Mouse (Mus musculus): ENCODE data around the gene Rnf141.

DNA sequence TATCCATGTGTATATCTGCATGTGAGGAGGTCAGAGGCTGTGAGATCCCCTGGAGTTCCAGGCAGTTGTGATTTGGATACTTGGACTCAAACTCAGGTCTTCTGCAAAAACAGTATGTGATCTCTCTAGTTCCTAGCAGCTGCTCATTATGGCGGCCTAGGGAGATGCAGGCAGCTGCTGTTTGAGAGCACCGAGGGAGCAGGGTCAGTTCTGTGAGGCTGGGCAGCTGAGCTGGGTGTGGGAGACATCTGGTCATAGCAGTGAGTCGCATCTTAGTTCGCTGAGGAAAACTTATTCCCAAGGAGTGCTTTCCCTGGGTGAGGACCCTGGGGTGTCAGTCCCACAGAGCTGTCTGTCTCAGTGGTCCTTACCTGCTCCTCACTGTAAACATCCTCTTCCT, 49.5 kb downstream of the Rnf141 start:
- TF ChIP-seq CTCF (IDR thresholded peaks at IDR 0.05; ENCODE audit: borderline replicate concordance, control insufficient read depth, extremely low read depth, insufficient read depth, low read length, poor library complexity): no peak
- no peak for TF ChIP-seq POLR2A (IDR thresholded peaks at IDR 0.05; ENCODE audit: control insufficient read depth, extremely low read depth, insufficient read depth, low read length, poor library complexity)
